Mouse (Mus musculus): ENCODE measurements at regions not wholly inside any gene's neighbourhood (a gene's known extent, or its start where the extent isn't known, plus 50 kb on each side); places are given as distances from the start of the nearest gene placed in this dataset.

- TF ChIP-seq EP300 (IDR thresholded peaks at IDR 0.05; ENCODE audit: low read depth): no peak
- TF ChIP-seq CTCF (IDR thresholded peaks at IDR 0.05; ENCODE audit: low read depth): no peak
Observed at GRCm38 (mm10) chr6:49582040-49582707, 186.8 kb downstream of the Stk31 start.

All from liver, embryonic 14.5 days (tissue).